Mouse (Mus musculus) kidney, embryonic 15.5 days (tissue): ENCODE measurements around the gene Wdr83os. TPM values are rescaled to one million over a fixed set of nuclear protein-coding genes. Genes with fewer than 3 reads are reported as not detected.

Source experiments
- microRNA-seq: library from miRNA; unstranded; fragments of <30 nt; microRNA quantifications from one replicate; pipeline ENCODE4, GENCODE M21; 2016
- polyA plus RNA-seq: library from polyadenylated mRNA; unstranded; fragments of >200 nt; fragmentation: Nextera tagmentation; extraction: Ambion mirVana; gene quantifications from 2 replicates; pipeline ENCODE4 v1.2.1, GENCODE M21; 2015

The Wdr83os gene
- polyA plus RNA-seq, 1 experiment from 2014 or later: 141 TPM

Small RNA genes within 50 kb of the gene (microRNA-seq; reads per million reads assigned to microRNA genes)
- 1.2 reads per million for gene Gm23388
- 0.89 reads per million for gene Mir7070

Other genes with a start within 250 kb of the Wdr83os start
- 52.6 and 53.0 TPM in 2 replicates for gene Gadd45gip1, start 249.2 kb upstream of the Wdr83os start, polyA plus RNA-seq
- 112 and 122 TPM in 2 replicates for gene Rad23a, start 240.1 kb upstream of the Wdr83os start, polyA plus RNA-seq
- 1,039 and 1,041 TPM in 2 replicates for gene Calr, start 233.8 kb upstream of the Wdr83os start, polyA plus RNA-seq
- 102 and 103 TPM in 2 replicates for gene Farsa, start 223.8 kb upstream of the Wdr83os start, polyA plus RNA-seq
- 66.5 and 70.3 TPM in 2 replicates for gene Syce2, start 208.6 kb upstream of the Wdr83os start, polyA plus RNA-seq
- 49.8 and 51.2 TPM in 2 replicates for gene Gcdh, start 186.8 kb upstream of the Wdr83os start, polyA plus RNA-seq
- 3.4 and 7.2 TPM in 2 replicates for gene Klf1, start 178.8 kb upstream of the Wdr83os start, polyA plus RNA-seq
- gene Dnase2a, start 172.2 kb upstream of the Wdr83os start, polyA plus RNA-seq: 8.3 and 8.6 TPM in 2 replicates
- gene Mast1, start 143.4 kb upstream of the Wdr83os start, polyA plus RNA-seq: 0.40 and 0.48 TPM in 2 replicates
- 0.45 and 0.49 TPM in 2 replicates for gene Rtbdn, start 133.7 kb upstream of the Wdr83os start, polyA plus RNA-seq
- not detected in 2 replicates for gene Gm49661, start 111.3 kb upstream of the Wdr83os start, polyA plus RNA-seq
- 808 and 824 TPM in 2 replicates for gene Prdx2, start 111.2 kb upstream of the Wdr83os start, polyA plus RNA-seq
- 125 and 129 TPM in 2 replicates for gene Rnaseh2a, start 111.0 kb upstream of the Wdr83os start, polyA plus RNA-seq
- 9.6 TPM in 2 replicates for gene Junb, start 102.0 kb upstream of the Wdr83os start, polyA plus RNA-seq
- gene Hook2, start 90.1 kb upstream of the Wdr83os start, polyA plus RNA-seq: 25.3 and 27.0 TPM in 2 replicates
- 0.10 TPM in 1 of 2 replicates, not detected in the other for gene Best2, start 66.2 kb upstream of the Wdr83os start, polyA plus RNA-seq
- gene Asna1, start 55.5 kb upstream of the Wdr83os start, polyA plus RNA-seq: 133 and 143 TPM in 2 replicates
- 119 and 120 TPM in 2 replicates for gene Trir, start 53.9 kb upstream of the Wdr83os start, polyA plus RNA-seq
- 25.8 and 30.0 TPM in 2 replicates for gene Tnpo2, start 43.8 kb upstream of the Wdr83os start, polyA plus RNA-seq
- gene Fbxw9, start 20.7 kb upstream of the Wdr83os start, polyA plus RNA-seq: 28.9 and 32.1 TPM in 2 replicates
- 0.66 and 0.82 TPM in 2 replicates for gene Gm5741, start 12.8 kb upstream of the Wdr83os start, polyA plus RNA-seq
- 68.8 and 72.3 TPM in 2 replicates for gene Dhps, start 9.0 kb upstream of the Wdr83os start, polyA plus RNA-seq
- gene Wdr83, start 566 bp downstream of the Wdr83os start, polyA plus RNA-seq: 43.3 and 45.1 TPM in 2 replicates
- gene Man2b1, start 2.5 kb downstream of the Wdr83os start, polyA plus RNA-seq: 39.2 and 41.5 TPM in 2 replicates
- 2.0 and 2.6 TPM in 2 replicates for gene Zfp791, start 42.4 kb downstream of the Wdr83os start, polyA plus RNA-seq
- gene Cks1brt, start 71.2 kb downstream of the Wdr83os start, polyA plus RNA-seq: not detected in 2 replicates
- gene Olfr371, start 145.2 kb downstream of the Wdr83os start, polyA plus RNA-seq: not detected in 2 replicates
- 110 and 111 TPM in 2 replicates for gene Orc6, start 218.9 kb downstream of the Wdr83os start, polyA plus RNA-seq
- 142 and 144 TPM in 2 replicates for gene Vps35, start 219.1 kb downstream of the Wdr83os start, polyA plus RNA-seq